Mouse (Mus musculus): ENCODE measurements around the gene Zbtb20. TPM values are rescaled to one million over a fixed set of nuclear protein-coding genes. Genes with fewer than 3 reads are reported as not detected.

The Zbtb20 gene
- total RNA-seq, 2 experiments from 2014 or later = 317 to 369 TPM

GRCm38 (mm10) chr16:43071875-43072274, 196.2 kb downstream of the Zbtb20 start:
- peak; percentile 40 to 80 for DNase-seq (ENCODE audit: low spot score in 2 of 2)

GRCm38 (mm10) chr16:43072818-43073594, 197.3 kb downstream of the Zbtb20 start:
- DNase-seq (ENCODE audit: low spot score in 2 of 2) = peak in 1 of 2 experiments; percentile 57

- DNase-seq (ENCODE audit: low spot score in 2 of 2) = peak; percentile 42 to 89
These were observed 204.7 kb downstream of the Zbtb20 start for GRCm38 (mm10) chr16:43080403-43080802.

GRCm38 (mm10) chr16:43080923-43081702, 205.4 kb downstream of the Zbtb20 start:
- peak; percentile 61 to 73 for DNase-seq (ENCODE audit: low spot score in 2 of 2)

GRCm38 (mm10) chr16:43081995-43082394, 206.3 kb downstream of the Zbtb20 start:
- peak in 1 of 2 experiments; percentile 44 for DNase-seq (ENCODE audit: low spot score in 2 of 2)

- DNase-seq (ENCODE audit: low spot score in 2 of 2) = no peak
These were observed 207.1 kb downstream of the Zbtb20 start for GRCm38 (mm10) chr16:43082801-43083200.

- DNase-seq (ENCODE audit: low spot score in 2 of 2) = no peak
These were observed 214.5 kb downstream of the Zbtb20 start for GRCm38 (mm10) chr16:43090188-43090587.

GRCm38 (mm10) chr16:43094161-43094560, 218.5 kb downstream of the Zbtb20 start:
- no peak for DNase-seq (ENCODE audit: low spot score in 2 of 2)

- no peak for DNase-seq (ENCODE audit: low spot score in 2 of 2)
These were observed 219.1 kb downstream of the Zbtb20 start for GRCm38 (mm10) chr16:43094756-43095155.

GRCm38 (mm10) chr16:43096040-43096439, 220.4 kb downstream of the Zbtb20 start:
- no peak for DNase-seq (ENCODE audit: low spot score in 2 of 2)

- no peak for DNase-seq (ENCODE audit: low spot score in 2 of 2)
These were observed 222.5 kb downstream of the Zbtb20 start for GRCm38 (mm10) chr16:43098153-43098552.

- no peak for DNase-seq (ENCODE audit: low spot score in 2 of 2)
These were observed 223.0 kb downstream of the Zbtb20 start for GRCm38 (mm10) chr16:43098666-43099065.

GRCm38 (mm10) chr16:43111288-43111687, 235.6 kb downstream of the Zbtb20 start:
- DNase-seq (ENCODE audit: low spot score in 2 of 2) = no peak

- no peak for DNase-seq (ENCODE audit: low spot score in 2 of 2)
These were observed 238.3 kb downstream of the Zbtb20 start for GRCm38 (mm10) chr16:43113968-43114367.

GRCm38 (mm10) chr16:43129966-43130365, 254.3 kb downstream of the Zbtb20 start:
- peak; percentile 12 to 22 for DNase-seq (ENCODE audit: low spot score in 2 of 2)

- DNase-seq (ENCODE audit: low spot score in 2 of 2) = peak; percentile 61 to 88
These were observed 254.9 kb downstream of the Zbtb20 start for GRCm38 (mm10) chr16:43130583-43130982.

- DNase-seq (ENCODE audit: low spot score in 2 of 2) = no peak
These were observed 255.4 kb downstream of the Zbtb20 start for GRCm38 (mm10) chr16:43131077-43131476.

- DNase-seq (ENCODE audit: low spot score in 2 of 2) = no peak
These were observed 292.8 kb downstream of the Zbtb20 start for GRCm38 (mm10) chr16:43168506-43168905.

- DNase-seq (ENCODE audit: low spot score in 2 of 2) = no peak
These were observed 293.7 kb downstream of the Zbtb20 start for GRCm38 (mm10) chr16:43169273-43169905.

GRCm38 (mm10) chr16:43172139-43172538, 296.5 kb downstream of the Zbtb20 start:
- DNase-seq (ENCODE audit: low spot score in 2 of 2) = no peak

GRCm38 (mm10) chr16:43172912-43173311, 297.2 kb downstream of the Zbtb20 start:
- no peak for DNase-seq (ENCODE audit: low spot score in 2 of 2)

- peak in 1 of 2 experiments; percentile 49 for DNase-seq (ENCODE audit: low spot score in 2 of 2)
These were observed 299.1 kb downstream of the Zbtb20 start for GRCm38 (mm10) chr16:43174815-43175214.
